Mouse (Mus musculus) activated CD4-positive, CD25-positive, alpha-beta regulatory T cell, adult 4 months (primary cell): Measurements from ENCODE around the gene Fam129c. TPM values are rescaled to one million over a fixed set of nuclear protein-coding genes. Genes with fewer than 3 reads are reported as not detected.

Experiments
- ATAC-seq: one replicate; pipeline ENCODE4 v1.8.0; 2017
- polyA plus RNA-seq, 2 experiments: library from polyadenylated mRNA; unstranded; fragments of 100-300 nt; shearing (Covaris generic); gene quantifications; one replicate each; pipeline ENCODE4 v1.2.1; 2017

Fam129c gene
- polyA plus RNA-seq, 2 experiments from 2014 or later, result 1.9 to 3.9 TPM

DNA sequence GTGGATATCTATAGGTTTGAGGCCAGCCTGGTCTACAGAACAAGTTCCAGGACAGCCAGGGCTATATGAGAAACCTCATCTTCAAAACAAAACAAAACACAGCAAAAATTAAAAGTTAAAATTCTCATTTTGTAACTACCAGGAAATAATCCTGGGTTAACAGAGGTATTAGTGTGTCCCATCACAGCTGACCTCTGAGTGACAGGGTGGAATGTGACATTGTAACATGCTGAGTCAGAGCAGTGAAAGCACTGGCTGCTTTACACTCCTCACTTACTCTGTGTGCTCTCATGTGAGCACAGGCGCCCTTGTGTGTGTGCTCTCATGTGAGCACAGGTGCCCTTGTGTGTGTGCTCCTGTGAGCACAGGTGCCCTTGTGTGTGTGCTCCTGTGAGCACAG, 22.4 kb upstream of the Fam129c start:
- ATAC-seq, result no peak

DNA sequence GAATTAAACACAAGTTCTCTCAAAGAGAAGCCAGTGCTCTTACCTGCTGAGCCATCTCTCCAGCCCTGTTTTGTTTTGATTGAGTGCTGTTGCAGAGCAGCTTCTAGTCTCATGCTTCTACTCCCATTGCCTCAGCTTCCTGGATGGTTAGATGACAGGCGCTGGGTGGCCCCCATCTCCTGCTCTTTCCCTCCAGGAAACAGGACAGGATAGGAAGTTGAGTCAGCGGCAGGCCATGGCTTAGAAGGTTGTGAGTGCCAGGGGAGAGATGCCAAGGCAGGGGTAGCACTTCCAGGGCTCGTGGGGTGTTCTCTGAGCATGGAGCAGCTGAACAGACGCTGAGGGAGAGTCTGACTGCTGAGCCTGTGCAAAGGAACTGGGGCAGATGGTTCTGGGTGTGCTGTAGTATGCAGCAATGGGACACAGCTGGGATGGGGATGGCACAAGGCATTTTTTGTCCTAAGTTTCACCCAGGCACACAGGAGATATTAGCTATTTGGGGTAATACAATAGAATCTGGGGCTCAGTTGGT, 19.5 kb upstream of the Fam129c start:
- no peak for ATAC-seq

DNA sequence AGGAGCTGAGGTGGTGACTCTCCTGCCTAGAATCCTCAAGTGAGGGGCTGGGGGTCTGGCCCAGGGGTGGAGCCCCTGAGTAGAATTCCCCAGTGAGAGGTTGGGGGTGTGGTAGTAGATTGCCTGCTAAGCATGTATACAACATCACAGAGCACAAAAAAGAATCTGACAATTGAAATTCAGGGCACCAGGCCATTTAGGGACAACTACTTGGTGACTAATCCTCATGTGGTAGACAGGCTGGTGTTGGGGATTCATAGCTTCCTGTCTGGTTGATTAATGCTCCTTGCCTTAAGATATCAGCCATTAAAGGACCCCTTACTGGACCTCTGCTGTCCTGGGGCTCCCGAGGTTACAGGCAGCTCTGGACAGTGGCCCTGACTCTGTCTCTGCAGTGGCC, 18.4 kb upstream of the Fam129c start:
- no peak for ATAC-seq

DNA sequence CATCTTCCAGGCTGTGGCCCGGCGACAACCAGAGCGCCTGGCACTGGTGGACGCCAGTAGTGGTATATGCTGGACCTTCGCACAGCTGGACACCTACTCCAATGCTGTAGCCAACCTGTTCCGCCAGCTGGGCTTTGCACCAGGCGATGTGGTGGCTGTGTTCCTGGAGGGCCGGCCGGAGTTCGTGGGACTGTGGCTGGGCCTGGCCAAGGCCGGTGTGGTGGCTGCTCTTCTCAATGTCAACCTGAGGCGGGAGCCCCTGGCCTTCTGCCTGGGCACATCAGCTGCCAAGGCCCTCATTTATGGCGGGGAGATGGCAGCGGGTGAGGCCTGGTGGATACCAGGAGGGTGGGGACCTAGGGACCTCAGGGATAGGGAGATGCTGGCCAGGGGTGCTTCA, 18.0 kb upstream of the Fam129c start:
- ATAC-seq, result no peak

DNA sequence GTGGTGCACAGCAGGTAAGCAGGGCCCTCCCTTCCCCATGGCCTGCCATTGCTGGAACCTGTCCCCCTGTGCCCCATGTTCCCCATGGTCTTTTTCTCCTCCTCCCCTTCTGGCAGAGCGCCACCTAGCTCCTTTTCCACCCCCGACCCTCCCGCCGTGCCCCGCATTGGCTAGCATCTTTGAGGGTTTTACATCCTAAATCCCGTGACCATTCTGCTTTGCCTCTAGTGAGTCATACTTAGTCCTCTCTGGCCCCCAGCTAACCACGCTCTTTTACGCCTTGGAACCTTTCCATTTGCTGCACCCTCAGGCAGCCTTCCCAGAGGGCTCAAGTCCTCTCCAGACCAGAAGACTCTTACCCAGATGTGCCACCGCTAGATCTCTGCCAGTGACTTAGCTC, 17.2 kb upstream of the Fam129c start:
- no peak for ATAC-seq

DNA sequence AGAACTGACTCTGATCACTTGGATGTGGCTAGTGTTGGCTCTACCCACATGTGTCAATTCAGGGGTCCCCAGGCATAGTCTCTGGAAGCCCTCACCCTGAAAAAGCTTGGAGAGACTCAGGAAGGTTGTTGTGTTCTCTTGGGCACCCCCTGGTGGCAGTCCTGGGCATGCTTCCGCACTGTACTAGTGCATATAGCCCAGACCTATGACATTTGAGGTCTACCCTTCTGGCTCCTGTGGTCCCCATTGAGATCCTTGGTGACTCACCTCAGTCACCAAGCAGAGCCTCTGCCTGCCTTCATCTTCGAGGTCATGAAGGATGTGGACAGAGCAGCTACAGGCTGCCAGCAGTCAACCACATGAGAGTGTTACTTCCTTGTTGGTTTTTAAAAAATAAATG, 10.6 kb upstream of the Fam129c start:
- ATAC-seq, result no peak

DNA sequence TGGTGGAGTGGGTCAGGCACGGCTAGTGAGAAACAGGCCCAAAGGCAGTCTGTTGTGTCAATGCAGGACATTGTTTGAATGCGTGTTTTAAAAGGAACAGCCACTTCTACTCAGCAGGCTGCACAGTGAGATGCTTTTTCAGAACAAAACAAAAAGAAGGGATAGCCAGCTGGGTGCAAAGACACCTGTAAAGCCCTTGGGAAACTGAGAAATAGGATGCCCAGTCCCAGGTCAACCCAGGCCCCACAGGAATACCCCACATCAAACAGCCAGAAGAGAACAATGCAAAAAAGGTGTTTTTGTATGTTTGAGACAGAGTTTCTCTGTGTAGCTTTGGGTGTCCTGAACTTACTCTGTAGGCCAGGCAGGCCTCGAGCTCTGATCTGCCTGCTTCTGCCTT, 8.7 kb upstream of the Fam129c start:
- no peak for ATAC-seq

DNA sequence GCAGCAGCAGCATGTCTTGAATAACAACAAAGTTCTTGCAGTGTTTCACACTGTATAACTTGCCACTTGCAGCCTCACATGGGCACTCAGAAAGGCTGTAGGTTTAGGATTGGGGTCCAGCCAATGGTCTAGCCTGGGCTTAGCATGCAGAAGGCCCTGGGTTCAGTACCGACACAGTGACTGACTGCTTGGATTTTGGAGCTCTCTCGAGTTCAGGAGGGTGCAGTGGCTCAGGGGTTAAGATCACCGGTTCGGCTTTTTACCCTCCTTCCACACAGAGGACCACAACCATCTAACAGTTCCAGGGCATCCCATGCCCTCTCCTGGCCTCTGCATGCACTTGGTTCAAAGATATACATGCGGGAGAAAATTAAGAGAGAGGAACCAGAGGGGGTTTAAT, 6.4 kb upstream of the Fam129c start:
- ATAC-seq, result no peak

DNA sequence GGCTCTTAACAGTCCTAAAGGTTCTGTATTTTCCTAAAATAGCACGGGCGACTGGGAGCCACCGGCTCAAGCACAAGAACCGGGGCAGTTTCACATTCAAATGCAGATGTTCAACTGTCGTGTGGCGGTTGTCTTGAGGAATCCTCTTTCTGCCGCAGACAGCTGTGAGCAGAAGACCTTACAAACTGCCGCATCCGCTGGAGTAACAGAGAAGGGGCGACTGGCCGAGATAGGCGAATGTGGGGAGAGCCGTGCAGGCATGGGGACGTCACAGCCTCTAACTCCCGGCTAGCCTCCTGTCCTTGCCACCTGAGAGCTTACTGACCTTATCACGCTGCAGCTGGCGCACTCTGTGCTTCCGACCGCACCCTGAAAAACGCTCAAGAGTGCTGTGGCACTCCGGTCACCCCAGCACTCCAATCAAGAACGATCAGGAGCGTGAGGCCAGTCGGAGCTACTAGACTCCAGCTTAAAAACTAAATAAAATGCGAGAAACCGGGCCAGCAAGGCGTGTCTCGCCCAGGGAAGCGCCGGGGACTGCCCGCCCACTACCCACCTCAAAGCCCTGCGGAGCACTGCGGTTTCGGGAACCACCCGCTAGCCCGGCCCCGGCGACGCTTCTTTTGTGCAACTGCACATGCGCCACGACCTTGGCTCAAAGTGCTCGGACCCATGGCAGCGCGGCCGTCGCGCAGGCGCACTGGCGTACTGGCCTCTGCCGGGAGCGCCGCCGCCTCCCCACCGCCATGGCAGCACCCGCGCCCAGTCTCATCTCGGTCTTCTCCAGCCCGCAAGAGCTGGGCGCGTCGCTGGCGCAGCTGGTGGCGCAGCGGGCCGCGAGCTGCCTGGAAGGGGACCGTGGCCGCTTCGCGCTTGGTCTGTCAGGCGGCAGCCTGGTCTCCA, 5.7 kb upstream of the Fam129c start, which contains the start of gene Pgls:
Gene Pgls, plus strand, starts transcription at position 706 of the 903 bp plus-strand sequence.
- peak; percentile 77 for ATAC-seq

DNA sequence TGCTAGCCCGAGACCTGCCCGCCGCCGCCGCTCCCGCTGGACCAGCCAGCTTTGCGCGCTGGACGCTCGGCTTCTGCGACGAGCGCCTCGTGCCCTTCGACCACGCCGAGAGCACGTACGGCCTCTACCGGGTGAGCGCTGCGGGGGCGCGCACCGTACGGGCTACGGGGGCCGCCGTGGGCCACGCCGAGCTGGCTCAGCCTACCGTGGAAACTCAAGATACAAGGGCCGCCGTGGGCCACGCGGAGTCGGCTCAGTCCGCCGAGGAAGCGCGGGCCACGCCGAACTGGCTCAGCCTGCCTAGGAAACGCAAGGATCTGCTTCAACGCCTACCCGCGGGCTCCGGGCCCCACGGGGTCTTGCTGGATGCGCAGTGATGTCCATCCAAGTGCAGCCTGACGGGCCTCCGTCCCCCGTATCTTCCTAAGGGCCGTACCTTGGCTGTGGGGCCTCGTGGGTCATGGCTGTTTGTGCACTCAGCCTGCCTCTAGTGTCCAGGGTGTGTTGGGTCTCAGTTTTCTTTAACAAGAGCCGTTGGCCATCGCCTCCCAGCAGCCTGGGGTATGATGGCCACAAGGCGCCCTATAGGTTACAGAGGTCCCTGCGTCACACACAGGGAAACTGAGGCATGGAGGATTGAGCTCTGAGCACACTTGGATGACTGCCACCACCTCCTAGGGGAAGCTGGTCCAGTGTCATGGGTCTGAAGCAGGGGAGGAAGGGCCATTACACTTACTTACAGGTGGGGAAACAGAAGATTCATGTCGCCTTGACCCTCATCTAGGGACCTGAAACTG, 4.9 kb upstream of the Fam129c start:
- ATAC-seq, result peak; percentile 17

DNA sequence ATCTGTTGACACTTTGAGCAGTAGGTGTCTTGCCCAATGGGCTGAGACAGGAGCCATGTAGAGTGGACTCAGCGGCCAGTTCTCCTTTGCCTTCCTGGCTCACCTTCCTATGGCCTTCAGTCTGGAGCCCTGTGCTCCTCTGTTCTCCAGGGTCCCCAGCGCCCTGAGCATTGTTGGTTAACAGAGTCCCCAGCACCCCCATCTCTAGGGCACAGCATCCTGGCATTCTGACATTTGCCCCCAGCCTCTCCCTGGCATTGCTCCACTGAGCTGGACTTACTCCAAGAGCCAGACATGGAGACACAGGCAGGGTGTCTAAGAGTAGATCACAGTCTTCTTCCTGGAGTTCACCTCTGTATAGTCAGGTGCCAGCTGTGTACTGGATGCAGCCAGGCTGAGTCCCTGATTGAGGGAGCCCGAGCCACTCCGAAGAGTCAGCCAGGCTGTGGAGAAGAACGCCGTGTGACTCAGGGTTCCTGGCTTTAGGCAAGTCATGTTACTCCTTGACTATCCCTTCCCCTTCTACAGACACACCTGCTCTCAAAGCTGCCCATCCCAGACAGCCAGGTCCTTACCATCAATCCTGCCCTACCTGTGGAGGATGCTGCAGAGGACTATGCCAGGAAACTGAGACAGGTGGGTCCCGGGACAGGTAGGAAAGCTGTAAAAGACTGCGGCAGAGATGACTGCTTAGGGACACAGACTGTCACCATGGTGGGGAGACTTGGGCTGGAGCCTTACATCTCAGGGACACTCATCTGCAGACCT, 3.7 kb upstream of the Fam129c start:
- ATAC-seq, result no peak

DNA sequence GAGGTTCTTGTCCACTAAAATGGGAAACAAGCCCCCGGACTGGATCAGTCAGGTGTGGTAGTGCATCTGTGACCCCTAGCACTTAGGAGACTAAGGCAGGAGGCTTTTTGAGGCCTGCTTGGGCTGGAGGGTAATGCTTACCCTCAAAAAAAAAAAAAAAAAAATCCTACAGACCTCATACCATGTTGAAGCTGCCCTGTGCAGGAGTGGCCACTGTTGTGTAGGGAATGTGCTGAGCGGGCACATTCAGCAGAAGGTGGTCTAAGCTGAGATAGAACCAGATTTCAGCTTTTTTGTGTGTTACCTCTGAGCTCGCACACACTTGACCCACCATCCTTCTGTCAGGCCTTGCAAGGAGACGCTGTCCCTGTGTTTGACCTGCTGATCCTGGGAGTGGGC, 3.1 kb upstream of the Fam129c start:
- no peak for ATAC-seq

DNA sequence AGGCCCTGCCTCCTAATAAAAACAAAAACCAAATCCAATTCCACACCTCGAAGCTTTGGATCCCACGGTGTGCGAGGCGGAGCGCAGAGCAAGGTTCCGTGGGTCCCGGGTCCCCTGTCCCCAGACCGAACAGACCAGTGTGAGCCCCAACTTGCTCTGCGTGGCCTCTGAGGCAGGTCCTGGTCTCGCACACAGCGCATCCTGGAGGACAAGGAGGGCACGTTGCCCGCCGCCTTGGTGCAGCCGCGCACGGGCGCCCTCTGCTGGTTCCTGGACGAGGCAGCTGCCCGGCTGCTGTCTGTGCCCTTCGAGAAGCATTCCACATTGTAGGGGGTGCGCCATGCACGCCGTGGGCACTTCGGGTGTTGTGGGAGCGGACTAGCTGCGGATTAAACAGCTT, 1.6 kb upstream of the Fam129c start:
- ATAC-seq, result peak; percentile 38

DNA sequence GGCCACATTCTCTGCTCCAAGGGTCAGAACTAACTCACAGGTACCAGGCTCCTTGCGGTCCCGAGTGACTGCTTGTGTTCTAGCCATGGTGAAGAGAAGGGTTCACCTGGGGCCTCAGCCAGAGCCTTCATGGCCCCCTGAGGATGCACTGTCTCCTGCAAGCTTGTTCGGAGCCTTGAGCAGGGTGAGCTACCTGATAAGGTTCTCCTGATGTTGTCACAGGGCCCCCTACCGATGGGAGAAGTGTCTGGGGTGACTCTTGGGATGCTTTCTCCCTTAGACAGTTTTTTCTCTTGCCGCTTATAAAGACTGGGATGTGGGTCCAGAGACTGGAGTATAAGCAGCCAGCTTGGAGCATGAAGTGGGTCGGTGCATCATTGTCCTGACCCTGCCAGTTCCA, 1.1 kb upstream of the Fam129c start:
- no peak for ATAC-seq

DNA sequence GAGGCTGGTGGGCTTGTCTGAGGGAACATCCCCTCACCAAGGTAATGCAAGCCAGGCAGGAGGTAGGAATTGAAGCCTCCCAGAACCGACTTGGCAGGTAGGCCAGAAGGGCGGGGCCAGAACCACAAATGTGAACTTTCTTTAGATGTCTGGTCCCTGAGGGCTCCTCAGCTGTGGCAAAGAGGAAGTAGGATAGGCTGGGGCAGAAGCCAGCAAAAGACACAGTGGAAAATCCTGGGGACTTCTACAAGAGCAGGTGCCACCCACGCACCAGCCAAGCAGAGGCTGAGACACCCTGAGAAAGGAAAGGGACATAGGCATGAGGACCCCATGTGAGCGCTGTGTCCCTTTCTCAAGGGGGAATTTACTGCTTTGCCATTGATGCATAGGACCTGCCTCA, 650 bp upstream of the Fam129c start:
- ATAC-seq, result no peak

DNA sequence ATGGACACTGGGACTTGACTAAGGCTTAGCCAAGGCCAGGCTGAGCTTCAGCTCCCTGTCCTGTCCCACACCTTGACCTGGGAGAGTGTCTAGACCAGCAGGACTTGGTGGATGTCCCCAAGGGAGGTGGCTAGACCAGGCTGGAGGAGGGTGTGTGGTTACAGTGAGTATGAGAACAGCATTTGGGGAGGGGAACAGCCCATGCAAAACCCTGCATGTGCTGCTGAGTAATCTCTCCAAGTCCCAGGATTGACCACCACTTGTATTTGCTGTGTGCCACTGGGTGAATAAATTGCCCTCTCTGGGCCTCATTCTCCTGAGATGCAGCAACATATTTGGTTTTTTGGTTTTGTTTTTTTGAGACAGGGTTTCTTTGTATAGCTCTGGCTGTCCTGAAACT, 927 bp downstream of the Fam129c start:
- no peak for ATAC-seq

DNA sequence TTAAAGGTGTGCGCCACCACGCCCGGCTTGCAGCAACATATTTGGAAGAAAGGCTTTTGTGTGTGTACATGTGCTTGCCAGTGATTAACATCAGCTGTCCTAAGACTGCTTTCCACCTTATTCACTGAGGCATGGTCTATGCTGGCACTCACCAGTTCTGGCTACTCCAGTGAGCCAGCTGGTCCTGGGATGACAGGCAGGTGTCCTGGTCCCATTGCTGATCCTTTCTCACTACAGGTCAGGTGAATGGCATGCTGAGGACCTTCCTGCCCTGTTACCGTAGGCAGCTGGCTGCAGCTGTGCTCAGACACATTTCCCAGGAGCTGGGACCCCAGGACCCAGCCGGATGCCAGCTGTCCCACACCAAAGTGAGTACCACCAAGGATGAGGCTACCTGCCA, 1.4 kb downstream of the Fam129c start:
- no peak for ATAC-seq

DNA sequence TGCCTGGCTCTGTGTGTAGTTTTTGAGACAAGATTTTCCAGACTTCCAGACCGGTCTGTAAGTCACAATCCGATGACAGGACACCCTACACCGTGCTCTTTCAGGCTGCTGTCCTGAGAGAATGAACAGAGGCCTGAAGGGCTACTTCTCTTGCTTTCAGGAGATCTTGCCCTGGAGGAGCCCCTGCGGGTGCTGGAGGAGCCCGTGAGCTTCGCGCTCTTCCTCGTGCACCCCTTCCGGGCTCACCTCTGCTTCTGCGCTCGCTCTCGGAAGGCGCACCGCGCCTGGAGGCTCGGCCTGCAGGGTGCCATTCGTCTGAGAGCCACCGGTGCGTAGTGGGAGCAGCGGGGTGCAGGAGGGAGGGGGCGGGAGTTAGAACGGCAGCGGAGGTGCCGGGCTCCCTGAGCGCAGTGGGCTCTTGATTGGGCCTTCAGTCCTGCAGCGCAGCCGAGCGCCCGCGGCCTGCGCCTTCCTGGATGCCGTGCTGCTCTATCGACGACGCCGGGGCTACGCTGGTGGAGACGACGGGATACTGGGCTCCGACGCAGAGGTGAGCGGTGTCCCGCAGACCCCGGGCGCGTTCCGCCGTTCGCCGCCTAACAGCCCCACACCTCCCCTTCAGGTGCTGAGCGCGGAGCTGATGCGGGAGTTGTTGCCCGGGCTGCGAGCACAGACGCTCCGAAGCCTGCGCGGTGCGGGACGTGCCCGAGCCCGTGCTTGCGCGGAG, 4.7 kb downstream of the Fam129c start:
- peak; percentile 32 for ATAC-seq

DNA sequence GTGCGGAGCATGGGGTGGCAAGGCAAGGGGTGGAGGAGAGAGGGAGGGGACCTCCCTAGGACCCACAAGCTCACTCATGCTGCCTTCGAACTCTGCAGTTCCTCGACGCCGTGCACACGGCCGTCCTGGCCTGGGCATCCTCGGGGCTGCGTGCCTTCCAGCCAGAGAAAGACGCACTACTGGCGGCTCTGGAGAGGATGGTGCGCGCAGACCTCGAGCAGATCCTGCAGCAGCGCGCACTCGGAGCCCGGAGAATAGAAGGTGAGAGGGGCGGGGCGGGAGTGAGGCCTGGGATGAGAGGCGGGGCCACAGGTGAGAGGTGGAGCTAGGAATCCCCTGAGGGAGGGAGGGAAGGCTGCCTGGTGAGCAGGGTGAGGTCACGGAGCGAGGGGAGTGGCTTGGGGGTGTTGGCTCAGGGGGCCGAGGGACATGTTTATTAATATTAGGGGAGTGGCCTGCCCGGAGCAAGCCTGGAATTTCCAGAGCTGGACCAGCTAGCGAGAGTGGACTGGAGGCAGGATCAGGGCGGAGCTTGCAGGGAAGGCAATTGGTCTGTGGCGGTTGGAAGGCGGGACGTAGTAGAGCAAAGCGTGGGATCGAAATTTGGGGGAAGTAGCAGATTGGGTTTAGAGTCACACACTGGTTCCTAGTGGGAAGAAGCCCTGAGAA, 5.4 kb downstream of the Fam129c start:
- ATAC-seq, result no peak

DNA sequence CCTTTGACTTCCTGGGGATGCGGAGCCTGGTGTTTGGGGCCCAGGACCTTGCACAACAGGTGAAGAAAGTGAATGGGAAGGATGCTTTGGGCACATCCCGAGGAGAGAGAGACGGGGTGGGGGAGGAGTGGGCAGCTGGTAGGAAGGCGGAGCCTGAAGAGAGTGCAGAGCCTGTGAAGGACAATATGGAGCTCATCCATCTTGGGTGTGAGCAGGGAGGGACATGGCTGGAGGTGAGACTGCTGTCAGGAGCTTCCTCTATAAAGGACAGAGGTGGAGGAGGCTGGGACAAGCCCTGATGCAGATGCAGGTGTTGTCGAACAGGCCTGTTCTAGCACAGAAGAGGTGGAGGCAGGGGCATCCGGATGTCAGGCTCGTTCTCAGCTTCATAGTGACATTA, 6.6 kb downstream of the Fam129c start:
- ATAC-seq, result no peak

DNA sequence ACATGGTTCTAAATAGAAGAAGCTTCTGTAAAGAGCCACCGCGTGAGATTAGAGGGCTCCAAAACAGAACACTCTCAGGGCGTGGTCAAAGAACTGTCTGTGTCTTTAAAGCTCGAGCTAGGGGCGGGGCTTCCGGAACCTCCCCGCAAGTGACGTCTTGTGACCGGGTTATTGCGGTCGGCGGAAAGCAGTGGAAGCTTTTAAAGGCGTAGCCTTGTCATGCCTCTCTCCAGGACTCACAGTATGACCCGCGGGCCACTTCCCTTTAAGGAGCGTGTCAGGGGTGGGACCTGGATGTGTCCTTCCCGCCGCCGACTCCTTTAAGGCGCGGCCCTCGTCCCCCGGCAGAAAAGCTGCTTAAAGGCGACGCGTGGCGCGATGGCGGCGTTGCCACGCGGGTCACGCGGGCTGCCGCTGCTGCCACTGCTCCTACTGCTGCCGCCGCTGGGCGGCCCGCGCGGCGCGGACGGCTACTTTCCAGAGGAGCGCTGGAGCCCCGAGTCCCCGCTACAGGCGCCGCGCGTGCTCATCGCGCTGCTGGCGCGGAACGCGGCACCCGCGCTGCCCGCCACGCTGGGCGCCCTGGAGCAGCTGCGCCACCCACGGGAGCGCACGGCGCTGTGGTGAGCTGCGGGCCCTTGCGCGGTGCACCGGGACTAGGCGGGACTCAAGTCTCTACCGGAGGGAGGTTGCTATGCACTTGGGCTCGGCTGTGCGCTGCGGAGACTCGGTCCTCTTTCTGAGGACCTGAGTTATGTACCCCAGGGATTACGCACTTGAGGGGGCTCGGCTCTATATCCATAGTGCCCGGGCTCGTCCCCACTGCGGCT, 13.6 kb downstream of the Fam129c start, which contains the start of gene Colgalt1:
Gene Colgalt1, plus strand, starts transcription at position 177 of the 830 bp plus-strand sequence.
- ATAC-seq, result peak; percentile 100
